Mouse (Mus musculus): ENCODE measurements around the gene Crebbp.

GRCm38 (mm10) chr16:4153121-4153520 lies 60.7 kb downstream of the Crebbp start:
- TF ChIP-seq POLR2A (IDR thresholded peaks at IDR 0.05; ENCODE audit: borderline replicate concordance, extremely low read depth, insufficient read depth, insufficient read length, poor library complexity, severe bottlenecking) (no peak), CTCF (IDR thresholded peaks at IDR 0.05; ENCODE audit: borderline replicate concordance, extremely low read depth, insufficient read depth, insufficient read length) (no peak)
